Mouse (Mus musculus): ENCODE measurements around the gene Tmem135. TPM values are rescaled to one million over a fixed set of nuclear protein-coding genes. Genes with fewer than 3 reads are reported as not detected.

Tmem135 gene
- polyA plus RNA-seq (2012; rRNA removed; ENCODE audit: low replicate concordance): 146 and 271 TPM in 2 replicates

DNA sequence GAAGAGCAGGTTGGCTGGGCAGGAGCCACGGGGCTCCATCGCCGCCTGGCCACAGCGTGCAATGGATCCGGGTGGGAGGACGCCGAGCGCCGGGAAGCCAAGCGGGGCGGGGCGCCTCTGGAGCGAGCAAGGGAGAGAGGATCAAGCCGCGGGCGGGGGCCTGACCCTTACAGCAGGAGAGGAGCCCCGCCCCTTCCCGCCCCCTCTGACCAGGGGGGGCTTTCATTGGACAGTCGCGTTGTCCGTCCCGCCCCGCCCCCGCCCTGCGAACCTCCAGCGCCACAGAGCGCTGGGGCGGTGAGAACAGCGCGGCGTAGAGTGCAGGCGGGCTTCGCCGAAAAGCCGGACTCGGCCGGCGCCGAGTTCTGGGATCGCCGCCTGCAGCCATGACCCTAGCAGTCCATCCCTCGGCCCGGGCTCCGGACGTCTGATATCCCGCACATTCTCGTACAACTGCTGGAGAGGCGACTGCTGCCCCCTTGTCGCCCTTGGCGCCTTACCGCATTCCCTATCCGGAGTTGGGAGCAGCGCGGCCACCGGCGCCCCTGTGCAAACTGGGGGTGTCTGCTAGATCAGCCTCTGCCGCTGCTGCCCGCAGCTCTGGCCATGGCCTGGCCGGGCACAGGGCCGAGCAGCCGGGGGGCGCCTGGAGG is at the start of gene Tmem135, which contains the start of gene Fzd4:
Tmem135 (minus strand) TSS at position 142 of the 653 bp plus-strand sequence.
Fzd4 (plus strand) TSS at position 275 of the 653 bp plus-strand sequence.

Other genes with a start within 250 kb of the Tmem135 start
- 33.6 and 48.3 TPM in 2 replicates for gene Fzd4, start 133 bp upstream of the Tmem135 start, polyA plus RNA-seq (2012; rRNA removed; ENCODE audit: low replicate concordance)
- 124 and 275 TPM in 2 replicates for gene Prss23, start 123.0 kb upstream of the Tmem135 start, polyA plus RNA-seq (2012; rRNA removed; ENCODE audit: low replicate concordance)
- 2.0 and 29.8 TPM in 2 replicates for gene Me3, start 228.2 kb upstream of the Tmem135 start, polyA plus RNA-seq (2012; rRNA removed; ENCODE audit: low replicate concordance)